Mouse (Mus musculus) lung, postnatal 0 days (tissue): ENCODE measurements at regions not wholly inside any gene's neighbourhood (a gene's known extent, or its start where the extent isn't known, plus 50 kb on each side); places are given as distances from the start of the nearest gene placed in this dataset.

ENCODE experiments used
- CTCF ChIP-seq: IDR thresholded peaks from 2 replicates; pipeline ENCODE4 v1.5.1; 2016; ENCODE audit warnings: antibody characterized with exemption, mild to moderate bottlenecking
- EP300 ChIP-seq: IDR thresholded peaks from 2 replicates; pipeline ENCODE4 v1.6.1; 2016; ENCODE audit warnings: antibody characterized with exemption, mild to moderate bottlenecking, control low read depth

DNA sequence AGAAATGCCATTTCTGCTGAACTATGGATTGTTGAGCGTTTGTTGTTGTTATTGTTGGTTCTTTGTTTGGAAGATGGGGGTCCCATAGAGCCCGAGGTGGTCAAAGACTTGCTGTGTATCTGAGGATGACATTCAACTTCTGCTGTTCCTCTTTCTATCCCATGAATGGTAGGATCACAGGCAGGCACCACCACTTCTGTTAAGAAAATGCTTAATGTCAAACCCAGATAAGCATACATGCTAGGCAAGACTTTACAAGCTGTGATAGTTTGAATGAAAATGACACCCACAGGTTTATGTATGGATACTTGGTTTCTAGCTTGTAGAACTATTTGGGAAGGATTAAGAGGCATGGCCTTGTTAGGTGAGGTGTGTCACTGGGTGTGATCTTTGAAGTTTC, 330.2 kb upstream of the Trib2 start:
- TF ChIP-seq CTCF (no peak), EP300 (no peak)
